Mouse (Mus musculus): Measurements from ENCODE around the gene Wnt8b. TPM values are rescaled to one million over a fixed set of nuclear protein-coding genes. Genes with fewer than 3 reads are reported as not detected.

Gene Wnt8b
- total and polyA plus RNA-seq, 3 experiments, result not detected

- Histone ChIP-seq H3K79me2 (ENCODE audit: control insufficient read depth, insufficient read depth, low read length, poor library complexity) (no peaks in the 10 kb centered on the region), H3K27me3 (ENCODE audit: control insufficient read depth in 1 of 2, insufficient read depth in 2 of 2, low read length in 2 of 2) (no peaks in the 10 kb centered on the region; a peak in 1 of 4 replicates), H3K36me3 (ENCODE audit: control insufficient read depth in 1 of 2, insufficient read depth in 2 of 2, low read length in 2 of 2) (no peaks in the 10 kb centered on the region), H3K4me3 (ENCODE audit: control insufficient read depth in 1 of 2, insufficient read depth in 1 of 2, low read depth in 2 of 2, low read length in 2 of 2) (no peak overlapping the region), H3K9ac (ENCODE audit: control insufficient read depth, low read depth, low read length, poor library complexity, severe bottlenecking) (no peak overlapping the region), H3K4me1 (ENCODE audit: control insufficient read depth in 1 of 2, insufficient read depth in 2 of 2, low read length in 2 of 2) (no peaks in the 10 kb centered on the region), H3K9me3 (replicated peaks; ENCODE audit: insufficient read depth, low read length) (no peaks in the 10 kb centered on the region), H3K27ac (ENCODE audit: control insufficient read depth, low read depth, low read length) (no peak overlapping the region)
- no peak for TF ChIP-seq MAX (IDR thresholded peaks at IDR 0.05; ENCODE audit: low read length)
- TF ChIP-seq USF2 (IDR thresholded peaks at IDR 0.05; ENCODE audit: borderline replicate concordance in 1 of 2, insufficient read depth in 1 of 2, low read depth in 1 of 2, low read length in 2 of 2), result no peak
- no peak for TF ChIP-seq MYB (IDR thresholded peaks at IDR 0.05; ENCODE audit: low read depth, low read length)
- TF ChIP-seq TAL1 (IDR thresholded peaks at IDR 0.05; ENCODE audit: low read length), result no peak
- TF ChIP-seq ZMIZ1 (IDR thresholded peaks at IDR 0.05; ENCODE audit: low read depth, low read length), result no peak
- TF ChIP-seq JUND (IDR thresholded peaks at IDR 0.05; ENCODE audit: low read depth, low read length), result no peak
- TF ChIP-seq ETS1 (IDR thresholded peaks at IDR 0.05; ENCODE audit: low read depth, low read length), result no peak
- TF ChIP-seq SMC3 (IDR thresholded peaks at IDR 0.05; ENCODE audit: low read depth, low read length), result no peak
- TF ChIP-seq GABPA (IDR thresholded peaks at IDR 0.05; ENCODE audit: low read depth, low read length), result no peak
- no peak for TF ChIP-seq TCF12 (IDR thresholded peaks at IDR 0.05; ENCODE audit: low read depth, low read length)
- TF ChIP-seq ELF1 (IDR thresholded peaks at IDR 0.05; ENCODE audit: low read depth, low read length), result no peak
- TF ChIP-seq MEF2A (IDR thresholded peaks at IDR 0.05; ENCODE audit: extremely low read depth, insufficient replicate concordance, low read depth, low read length, poor library complexity, severe bottlenecking), result no peak
- TF ChIP-seq CHD1 (IDR thresholded peaks at IDR 0.05; ENCODE audit: low read depth, low read length), result no peak
- TF ChIP-seq NRF1 (IDR thresholded peaks at IDR 0.05; ENCODE audit: insufficient read depth, low read depth, low read length, poor library complexity, severe bottlenecking), result no peak
- TF ChIP-seq MXI1 (IDR thresholded peaks at IDR 0.05; ENCODE audit: low read depth, low read length), result no peak
- no peak for TF ChIP-seq HCFC1 (IDR thresholded peaks at IDR 0.05; ENCODE audit: low read depth, low read length)
- no peak for TF ChIP-seq BHLHE40 (IDR thresholded peaks at IDR 0.05; ENCODE audit: borderline replicate concordance, low read depth, low read length)
- DNase-seq (ENCODE audit: low read depth, low spot score), result no peak
Observed at GRCm38 (mm10) chr19:44513054-44513833, 20.0 kb downstream of the Wnt8b start.

GRCm38 (mm10) chr19:44513921-44514482, 20.7 kb downstream of the Wnt8b start:
- no peaks in the 10 kb centered on the region for H3K4me1 ChIP-seq (ENCODE audit: control insufficient read depth in 1 of 2, insufficient read depth in 2 of 2, low read length in 2 of 2)
- no peak for DNase-seq (ENCODE audit: low read depth, low spot score)
- no peak overlapping the region for H3K4me3 ChIP-seq (ENCODE audit: control insufficient read depth in 1 of 2, insufficient read depth in 1 of 2, low read depth in 2 of 2, low read length in 2 of 2)
- no peaks in the 10 kb centered on the region for H3K79me2 ChIP-seq (ENCODE audit: control insufficient read depth, insufficient read depth, low read length, poor library complexity)
- no peak overlapping the region for H3K9ac ChIP-seq (ENCODE audit: control insufficient read depth, low read depth, low read length, poor library complexity, severe bottlenecking)
- H3K36me3 ChIP-seq (ENCODE audit: control insufficient read depth in 1 of 2, insufficient read depth in 2 of 2, low read length in 2 of 2), result no peaks in the 10 kb centered on the region
- H3K27me3 ChIP-seq (ENCODE audit: control insufficient read depth in 1 of 2, insufficient read depth in 2 of 2, low read length in 2 of 2), result no peaks in the 10 kb centered on the region; a peak in 1 of 4 replicates
- TF ChIP-seq MAFK (IDR thresholded peaks at IDR 0.05; ENCODE audit: borderline replicate concordance, low read depth, low read length), result no peak
- TF ChIP-seq MEF2A (IDR thresholded peaks at IDR 0.05; ENCODE audit: extremely low read depth, insufficient replicate concordance, low read depth, low read length, poor library complexity, severe bottlenecking), result no peak
- no peak for TF ChIP-seq CHD2 (IDR thresholded peaks at IDR 0.05; ENCODE audit: low read length)
- no peak for TF ChIP-seq POLR2AphosphoS5 (IDR thresholded peaks at IDR 0.05; ENCODE audit: borderline replicate concordance, low read depth, low read length)
- TF ChIP-seq MAZ (IDR thresholded peaks at IDR 0.05; ENCODE audit: low read depth, low read length), result no peak
- TF ChIP-seq KAT2A (conservative IDR thresholded peaks at IDR 0.05; ENCODE audit: low read depth, low read length), result no peak
- no peak for TF ChIP-seq MYB (IDR thresholded peaks at IDR 0.05; ENCODE audit: low read depth, low read length)
- no peak for TF ChIP-seq EP300 (IDR thresholded peaks at IDR 0.05; ENCODE audit: low read depth in 1 of 2, low read length in 2 of 2)
- TF ChIP-seq ELF1 (IDR thresholded peaks at IDR 0.05; ENCODE audit: low read depth, low read length), result no peak
- TF ChIP-seq POLR2A (IDR thresholded peaks at IDR 0.05; ENCODE audit: control insufficient read depth in 1 of 2, insufficient read depth in 1 of 2, low read depth in 1 of 2, low read length in 2 of 2, poor library complexity in 1 of 2), result no peak
- no peak for TF ChIP-seq POLR2AphosphoS2 (IDR thresholded peaks at IDR 0.05; ENCODE audit: low read length)
- TF ChIP-seq GABPA (IDR thresholded peaks at IDR 0.05; ENCODE audit: low read depth, low read length), result no peak
- H3K27ac ChIP-seq (ENCODE audit: control insufficient read depth, low read depth, low read length), result no peak overlapping the region
- H3K9me3 ChIP-seq (replicated peaks; ENCODE audit: insufficient read depth, low read length), result no peaks in the 10 kb centered on the region
